Mouse (Mus musculus) intestine, postnatal 0 days (tissue): ENCODE results near the gene 5031439G07Rik. TPM values are rescaled to one million over a fixed set of nuclear protein-coding genes. Genes with fewer than 3 reads are reported as not detected.
"Not testable (repeated sequence)": the region's sequence is repeated elsewhere in the genome, so short reads cannot be mapped to it uniquely, and the experiment has no call there.

Experiments
- ATAC-seq: fragments of 200-750 bp; cut with Nextera tagmentation; 2 replicates; pipeline ENCODE4 v1.8.0; 2017; ENCODE audit warnings: mild to moderate bottlenecking, moderate TSS enrichment, moderate library complexity
- H3K27ac ChIP-seq: fragments of 300-500 bp; sonication (generic); 2 replicates; pipeline ENCODE4 v1.5.1; 2014; ENCODE audit warnings: mild to moderate bottlenecking, low read depth, low read length, moderate library complexity
- H3K27me3 ChIP-seq: fragments of 300-500 bp; sonication (generic); replicated peaks from 2 replicates; pipeline ENCODE4 v1.6.1; 2014; ENCODE audit warnings: low read length, mixed read lengths; ENCODE audit not compliant: control insufficient read depth, insufficient read depth
- H3K36me3 ChIP-seq: fragments of 300-500 bp; sonication (generic); 2 replicates; pipeline ENCODE4 v1.6.1; 2014; ENCODE audit warnings: mild to moderate bottlenecking, moderate library complexity; ENCODE audit not compliant: control insufficient read depth, insufficient read depth
- H3K4me1 ChIP-seq: fragments of 300-500 bp; sonication (generic); replicated peaks from 2 replicates; pipeline ENCODE4 v1.6.1; 2014; ENCODE audit warnings: antibody characterized with exemption, low read length, mixed read lengths; ENCODE audit not compliant: control insufficient read depth, insufficient read depth
- H3K4me2 ChIP-seq: fragments of 300-500 bp; sonication (generic); replicated peaks from 2 replicates; pipeline ENCODE4 v1.6.1; 2014; ENCODE audit warnings: low read depth, mild to moderate bottlenecking, moderate library complexity
- H3K4me3 ChIP-seq: fragments of 300-500 bp; sonication (generic); 2 replicates; pipeline ENCODE4 v1.5.1; 2014; ENCODE audit warnings: low read depth, low read length
- H3K9ac ChIP-seq: fragments of 300-500 bp; sonication (generic); 2 replicates; pipeline ENCODE4 v1.6.1; 2014; ENCODE audit warnings: mild to moderate bottlenecking, low read depth, low read length
- H3K9me3 ChIP-seq: fragments of 300-500 bp; sonication (generic); 2 replicates; pipeline ENCODE4 v1.6.1; 2016; ENCODE audit warnings: mixed run types; ENCODE audit not compliant: control insufficient read depth
- CTCF ChIP-seq: sonication (generic); IDR thresholded peaks from 2 replicates; pipeline ENCODE4 v1.5.1; 2016; ENCODE audit warnings: low read depth, mild to moderate bottlenecking, control low read depth, antibody characterized with exemption, moderate library complexity
- WGBS: fragments of 180-500 bp; shearing (Covaris S2); extraction: QIAGEN DNeasy Blood & Tissue Kit; methylation state at CpG from one replicate; pipeline ENCODE4 v1.1.7; 2014; 5-methylcytosine and 5-hydroxymethylcytosine counted together
- microRNA-seq: library from miRNA; unstranded; fragments of <30 nt; microRNA quantifications from one replicate; pipeline ENCODE4, GENCODE M21; 2016
- polyA plus RNA-seq: library from polyadenylated mRNA; unstranded; fragments of >200 nt; fragmentation: Nextera tagmentation; extraction: Ambion mirVana; gene quantifications from 2 replicates; pipeline ENCODE4 v1.2.1, GENCODE M21; 2015

5031439G07Rik gene
- polyA plus RNA-seq, 1 experiment from 2014 or later = 14.9 TPM

DNA sequence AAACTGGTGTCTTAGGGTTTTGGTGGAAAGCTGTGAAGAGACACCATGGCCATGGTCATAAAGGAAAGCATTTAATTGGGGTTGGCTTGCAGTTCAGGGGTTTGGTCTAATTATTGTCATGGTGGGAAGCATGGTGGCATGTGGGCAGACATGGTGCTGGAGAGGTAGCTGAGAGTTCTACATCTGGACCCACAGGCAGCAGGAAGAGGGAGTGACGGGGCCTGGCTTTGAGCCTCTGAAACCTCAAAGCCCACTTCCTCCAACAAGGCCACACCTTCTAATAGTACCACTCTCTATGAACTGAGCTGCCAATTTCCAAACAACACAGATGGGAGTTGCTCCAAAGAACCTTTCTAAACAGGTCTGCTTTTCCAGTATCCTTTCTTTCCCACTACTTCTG lies 91.7 kb downstream of the 5031439G07Rik start:
- 72% methylated on average over 1 of the region's 1 CpGs for WGBS
- no peak overlapping the region for H3K27ac ChIP-seq
- no peak overlapping the region for H3K9ac ChIP-seq
- no peaks in the 10 kb centered on the region for H3K36me3 ChIP-seq
- H3K4me2 ChIP-seq = no peak overlapping the region
- ATAC-seq = no peak
- no peak overlapping the region for H3K4me3 ChIP-seq
- no peaks in the 10 kb centered on the region for H3K4me1 ChIP-seq
- H3K27me3 ChIP-seq = no peaks in the 10 kb centered on the region
- no peaks in the 10 kb centered on the region for H3K9me3 ChIP-seq
- no peak for TF ChIP-seq CTCF

DNA sequence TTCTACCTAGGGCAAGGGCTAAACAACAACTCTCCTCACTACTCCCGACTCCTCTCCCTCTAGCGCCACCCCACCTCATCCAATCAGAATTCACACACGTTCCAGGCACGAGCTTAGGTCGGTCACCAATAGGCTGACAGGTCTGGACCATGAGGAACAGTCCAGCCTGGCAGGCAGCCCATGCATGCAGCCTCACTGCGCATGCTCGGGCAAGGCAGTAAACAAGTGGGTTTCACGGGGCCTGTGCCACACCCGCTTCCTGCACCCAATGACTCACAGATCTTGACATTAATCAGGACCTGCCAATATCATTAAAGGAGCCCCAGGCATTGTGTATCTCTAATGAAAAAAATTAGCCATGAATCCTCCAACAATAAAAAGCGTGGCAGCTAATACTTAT lies 92.1 kb downstream of the 5031439G07Rik start:
- not testable (repeated sequence) for H3K9me3 ChIP-seq, ATAC-seq, H3K4me2 ChIP-seq, H3K27ac ChIP-seq, H3K4me3 ChIP-seq, H3K36me3 ChIP-seq, H3K4me1 ChIP-seq, H3K27me3 ChIP-seq, H3K9ac ChIP-seq
- 62% methylated on average over 10 of the region's 10 CpGs for WGBS

Small RNA genes within 50 kb of the gene (microRNA-seq; reads per million reads assigned to microRNA genes)
- 34.2 reads per million, percentile 34 among the genes with 10 or more reads in this experiment for gene Mir1249

Other genes with a start within 250 kb of the 5031439G07Rik start
- gene Phf21b, start 132.5 kb downstream of the 5031439G07Rik start, polyA plus RNA-seq = 0.38 and 0.48 TPM in 2 replicates
- 0.14 and 0.22 TPM in 2 replicates for gene Gm29666, start 68.5 kb downstream of the 5031439G07Rik start, polyA plus RNA-seq
- gene Nup50, start 65.1 kb downstream of the 5031439G07Rik start, polyA plus RNA-seq = 21.0 and 23.6 TPM in 2 replicates
- gene Upk3a, start 28.6 kb upstream of the 5031439G07Rik start, polyA plus RNA-seq = 2.0 and 2.2 TPM in 2 replicates
- gene Fam118a, start 40.4 kb upstream of the 5031439G07Rik start, polyA plus RNA-seq = 23.1 and 25.3 TPM in 2 replicates
- gene Smc1b, start 143.4 kb upstream of the 5031439G07Rik start, polyA plus RNA-seq = 0.07 and 0.18 TPM in 2 replicates
- 0.13 TPM in 1 of 2 replicates, not detected in the other for gene Ribc2, start 143.5 kb upstream of the 5031439G07Rik start, polyA plus RNA-seq
- gene Fbln1, start 217.4 kb upstream of the 5031439G07Rik start, polyA plus RNA-seq = 90.5 and 97.9 TPM in 2 replicates